Mouse (Mus musculus) cerebellum, adult 8-10 months (tissue): ENCODE measurements around the gene Ccr10.
A peak's percentile ranks its signal among the peaks of the same experiment; 100 is the strongest.
"Not testable (repeated sequence)": the region's sequence is repeated elsewhere in the genome, so short reads cannot be mapped to it uniquely, and the experiment has no call there.

Source experiments
- DNase-seq: peaks from one replicate; pipeline ENCODE4 v3.0.0; 2022

The Ccr10 gene

DNA sequence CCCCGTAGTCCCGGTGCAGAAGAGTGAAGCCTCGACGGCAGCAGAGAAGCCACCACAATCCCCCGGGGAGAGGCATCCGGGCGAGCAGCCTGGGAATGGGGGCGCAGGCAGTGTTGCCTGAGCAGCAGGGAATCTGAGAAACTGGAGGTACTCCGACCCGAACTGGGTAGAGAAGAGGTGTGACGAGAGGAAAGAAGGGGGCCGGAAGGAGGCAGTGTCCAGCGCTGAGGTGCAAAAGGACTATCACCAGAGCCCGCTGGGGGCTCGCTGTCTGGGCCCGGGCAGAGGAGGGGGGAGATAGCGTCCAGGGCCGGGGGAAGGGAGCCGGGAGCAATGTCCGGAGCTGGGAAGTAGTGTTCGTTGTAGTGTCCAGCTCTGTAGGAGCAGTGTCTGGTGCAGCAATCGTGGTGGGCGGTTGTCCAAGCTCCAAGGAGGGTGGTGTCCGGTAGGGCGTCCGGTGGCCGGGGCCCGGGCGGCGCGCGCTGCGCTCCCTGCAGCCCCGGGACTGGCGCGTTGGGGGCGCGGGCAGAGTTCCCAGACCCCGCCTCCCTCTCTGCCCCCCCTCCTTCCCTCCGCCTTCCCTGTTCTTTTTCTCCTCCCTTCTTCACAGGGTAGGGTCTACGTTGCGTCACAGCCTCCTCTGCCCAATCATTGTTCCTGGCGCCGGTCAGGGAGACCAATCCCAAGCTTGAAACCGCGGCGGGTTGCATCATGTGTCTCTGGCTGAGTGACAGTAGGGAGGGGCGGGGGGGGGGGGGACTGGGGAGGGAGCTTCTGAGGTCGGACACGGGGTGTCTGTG is 4.2 kb downstream of the Ccr10 start, which contains the start of gene Plekhh3:
TSS of gene Plekhh3 (minus strand) at position 541 of the 800 bp plus-strand sequence.
- DNase-seq = peak; percentile 92

DNA sequence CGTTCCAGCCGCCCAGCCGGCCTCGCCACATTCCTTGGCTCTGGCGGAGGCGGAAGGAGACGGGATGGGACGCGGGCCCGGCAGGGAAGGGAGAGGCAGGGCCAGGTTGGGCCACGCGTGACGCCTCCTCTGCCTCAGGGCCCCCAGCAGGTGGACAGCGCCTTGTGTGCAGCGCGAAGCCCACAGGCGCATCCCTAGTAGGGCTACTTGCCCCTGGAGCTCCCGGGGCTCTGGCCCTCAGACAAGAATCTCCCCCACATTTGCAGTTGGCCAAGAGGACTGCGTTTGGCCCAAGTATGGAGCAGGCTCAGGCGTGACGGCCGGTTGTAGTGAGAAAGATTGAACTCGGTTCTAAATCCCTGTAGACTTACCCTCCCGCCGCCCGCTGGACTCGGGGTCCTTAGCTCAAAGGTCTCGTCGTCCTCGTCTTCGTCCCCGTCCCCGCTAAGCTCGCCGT is 4.9 kb downstream of the Ccr10 start, which contains the start of gene Cntnap1:
TSS of gene Cntnap1 (plus strand) at position 170 of the 457 bp plus-strand sequence.
- DNase-seq = peak; percentile 69

DNA sequence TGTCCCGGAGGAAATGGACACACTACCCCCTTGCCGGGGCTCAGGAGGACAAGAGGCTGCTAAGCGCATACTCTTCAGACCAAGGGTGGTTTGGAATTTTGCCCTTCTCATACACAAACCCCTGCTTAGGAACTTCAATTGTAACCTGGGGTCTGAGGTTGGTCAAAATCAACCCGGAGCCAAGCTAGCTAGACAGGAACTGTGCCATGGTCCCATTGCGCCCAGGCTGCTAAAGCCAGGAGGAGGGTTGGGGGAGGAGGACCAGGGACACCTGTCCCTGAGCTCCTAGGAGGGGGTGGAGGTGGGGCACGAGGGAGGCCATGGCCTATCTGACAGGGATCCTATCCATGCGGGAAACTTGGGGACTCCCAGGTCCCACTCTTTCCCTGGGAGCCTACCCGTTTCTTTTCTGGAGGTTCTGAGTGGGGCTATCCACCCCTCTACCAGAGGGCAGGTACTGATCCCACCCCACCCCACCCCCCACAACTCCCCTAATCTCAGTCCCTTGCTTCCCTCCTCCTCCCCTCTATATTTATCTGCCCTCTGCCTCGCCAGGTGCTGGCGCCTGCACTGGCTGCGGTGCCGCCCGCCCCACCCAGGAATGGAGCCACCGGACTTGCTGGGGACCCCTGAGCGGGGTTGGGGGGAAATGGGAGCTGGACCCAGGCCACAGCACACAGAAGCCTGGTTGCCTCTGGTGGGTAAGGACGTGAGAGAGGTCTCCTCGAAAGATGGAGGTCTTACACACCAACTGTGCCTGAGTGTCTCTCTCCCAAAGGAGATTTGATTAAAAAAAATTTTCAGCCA is 5.7 kb downstream of the Ccr10 start:
- DNase-seq = peak; percentile 45

DNA sequence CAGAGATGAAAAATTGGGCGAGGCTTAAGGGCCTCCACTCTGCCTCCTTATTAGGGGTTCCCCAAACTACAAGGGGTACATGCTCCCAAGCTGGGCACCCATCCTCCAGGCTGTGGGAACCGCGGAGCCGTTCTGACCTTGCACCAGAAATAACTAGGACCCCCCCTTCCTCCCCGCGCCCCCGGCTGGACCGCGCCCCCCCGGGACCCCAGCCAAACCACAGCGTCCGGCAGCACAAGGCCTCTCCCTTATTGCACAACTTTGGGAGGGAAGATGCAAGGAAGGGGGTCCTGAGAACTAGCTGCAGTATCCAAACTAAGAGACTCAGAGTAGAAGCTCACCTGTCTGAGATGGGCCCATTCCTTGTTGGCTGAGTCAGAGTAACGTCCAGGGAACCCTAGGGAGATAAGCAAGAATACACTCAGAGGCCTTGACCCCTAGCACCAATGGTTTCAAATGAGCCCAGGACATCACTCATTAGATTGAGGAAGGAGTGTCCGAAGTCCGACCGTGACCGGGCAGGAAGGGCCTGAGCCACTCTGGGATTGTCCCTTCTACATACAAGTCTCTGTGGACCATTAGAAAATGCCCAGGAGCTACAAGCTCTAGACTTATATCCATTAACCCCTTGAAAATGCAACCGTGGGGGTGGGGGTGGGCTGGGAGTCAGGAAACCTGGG is 6.8 kb downstream of the Ccr10 start:
- DNase-seq = no peak

DNA sequence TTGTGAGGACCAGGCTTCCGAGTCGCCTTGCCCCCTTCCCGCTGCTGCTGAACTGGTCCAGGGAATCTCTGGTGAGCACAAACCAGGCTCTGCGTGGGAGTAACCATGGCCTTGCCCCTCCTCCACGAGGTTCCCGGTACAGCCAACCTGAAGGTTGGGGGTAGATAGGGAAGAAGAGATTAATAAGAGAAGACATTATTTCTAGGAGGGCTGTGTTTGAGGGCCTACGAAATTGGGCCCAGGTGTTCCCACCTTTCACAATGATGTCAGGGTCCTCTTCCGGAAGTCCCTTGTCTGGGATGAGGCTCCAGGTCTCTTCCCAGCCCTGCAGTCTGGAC is 7.3 kb downstream of the Ccr10 start:
- no peak for DNase-seq

DNA sequence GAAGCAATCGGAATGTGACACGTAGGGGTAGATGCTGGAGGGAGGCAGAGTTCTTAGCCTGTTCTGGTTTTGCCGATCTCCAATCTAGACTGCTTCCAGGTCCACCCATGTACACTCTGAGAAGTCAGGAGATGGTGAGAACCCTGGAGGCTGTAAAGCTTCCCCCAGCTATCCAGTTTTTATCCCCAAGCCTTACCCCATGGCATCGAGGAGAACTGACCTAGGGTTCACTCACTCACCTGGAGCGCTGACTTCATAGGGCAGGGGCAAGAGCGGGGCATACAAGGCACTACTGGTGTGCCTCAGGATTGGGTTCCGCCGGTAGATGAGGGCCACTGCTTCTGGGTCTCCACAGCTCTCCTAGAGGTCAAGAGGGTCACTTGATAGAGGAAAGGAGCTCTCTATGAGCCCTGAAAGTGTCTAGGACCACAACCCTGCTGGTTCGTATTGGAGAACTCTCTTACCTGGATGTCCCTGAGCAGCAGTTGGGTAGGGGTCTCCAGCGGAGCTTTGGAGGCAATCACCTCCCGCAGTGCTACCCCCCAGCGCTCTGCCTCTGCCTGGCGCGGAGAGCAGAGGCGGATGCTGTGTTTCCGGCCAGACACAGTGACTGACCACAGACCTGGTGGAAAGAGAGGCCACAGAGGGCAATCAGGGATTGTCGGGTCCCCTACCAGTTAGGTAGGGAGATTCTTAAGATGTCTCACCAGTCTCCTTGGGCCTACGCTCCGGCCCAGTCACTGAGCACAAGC is 7.9 kb downstream of the Ccr10 start:
- DNase-seq = no peak

DNA sequence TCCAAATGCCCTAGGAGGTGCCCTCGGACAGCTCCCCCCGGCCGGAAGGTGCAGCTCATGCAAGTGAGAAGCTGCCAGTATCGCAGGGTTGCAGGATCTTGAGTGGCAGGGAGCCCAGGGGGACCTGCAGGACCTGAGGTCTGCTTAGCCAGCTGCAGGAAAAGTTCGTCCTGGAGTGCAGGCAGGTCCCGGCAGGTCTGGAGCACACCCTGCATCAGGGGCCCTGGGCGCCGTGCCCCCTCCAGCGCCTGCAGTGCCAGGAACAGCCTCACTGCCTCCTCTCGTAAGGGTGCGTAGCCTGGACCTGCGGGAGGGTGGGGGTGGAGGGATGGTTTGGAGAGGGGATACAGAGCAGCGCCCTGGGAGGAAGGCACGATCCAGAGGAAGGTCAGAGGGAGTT is 8.9 kb downstream of the Ccr10 start:
- DNase-seq = no peak

DNA sequence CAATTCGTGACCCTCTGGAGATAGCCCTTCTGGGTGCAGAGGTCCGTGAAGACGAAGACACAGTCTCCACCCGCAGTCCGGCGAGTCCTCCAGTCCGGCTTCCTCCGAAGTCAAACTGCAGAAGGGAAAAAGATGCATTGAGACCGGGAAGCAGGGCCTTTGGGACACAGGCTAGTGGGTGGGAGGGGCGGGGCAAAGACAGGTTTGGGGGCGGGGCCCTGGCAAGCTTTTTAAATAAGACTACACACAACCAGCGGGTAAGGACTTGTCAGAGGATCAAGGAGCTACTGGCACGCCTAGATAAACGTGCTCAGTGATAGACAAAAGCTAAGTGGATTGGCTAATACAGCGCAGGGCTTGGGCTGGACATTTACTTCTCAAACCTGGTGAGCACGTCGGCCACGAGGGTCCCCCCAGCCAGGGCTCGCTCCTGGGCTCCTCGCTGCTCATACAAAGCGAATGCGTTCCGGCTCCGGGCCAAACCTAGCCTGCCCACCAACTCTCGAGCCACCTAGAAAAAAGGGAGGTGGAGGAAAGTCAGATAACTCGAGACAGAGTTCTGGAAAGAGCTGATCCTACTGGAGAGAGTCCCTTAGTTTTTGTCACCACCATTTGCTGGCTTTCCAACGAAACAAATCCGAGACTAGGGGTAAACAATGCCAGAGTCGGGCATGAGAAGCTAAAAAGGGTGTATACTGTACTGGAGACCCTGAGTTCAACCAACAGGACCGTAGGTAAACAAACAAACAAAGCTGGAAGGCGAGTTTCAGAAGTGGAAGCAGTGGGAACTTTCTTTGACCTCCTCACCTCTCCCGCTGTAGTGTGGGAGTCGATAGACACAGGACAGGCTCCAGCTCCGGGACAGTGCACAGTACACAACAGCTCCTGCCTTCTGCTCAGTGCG is 10.3 kb downstream of the Ccr10 start:
- no peak for DNase-seq

DNA sequence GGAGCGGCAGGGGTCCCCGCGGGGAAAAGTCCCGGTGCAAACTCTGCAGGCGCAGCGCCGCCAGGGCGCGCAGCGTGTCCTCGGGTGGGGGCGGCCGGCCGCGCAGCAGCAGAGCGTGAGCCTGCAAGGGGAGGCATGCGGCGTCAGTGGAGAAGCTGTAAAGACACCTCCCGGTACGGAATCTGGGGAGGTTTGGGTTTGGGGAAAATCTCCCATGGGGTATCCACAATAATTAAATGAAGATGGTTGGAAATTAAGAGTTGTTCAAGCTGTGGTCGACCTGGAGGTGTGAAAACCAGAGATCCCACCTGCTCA is 10.9 kb downstream of the Ccr10 start:
- DNase-seq = no peak

DNA sequence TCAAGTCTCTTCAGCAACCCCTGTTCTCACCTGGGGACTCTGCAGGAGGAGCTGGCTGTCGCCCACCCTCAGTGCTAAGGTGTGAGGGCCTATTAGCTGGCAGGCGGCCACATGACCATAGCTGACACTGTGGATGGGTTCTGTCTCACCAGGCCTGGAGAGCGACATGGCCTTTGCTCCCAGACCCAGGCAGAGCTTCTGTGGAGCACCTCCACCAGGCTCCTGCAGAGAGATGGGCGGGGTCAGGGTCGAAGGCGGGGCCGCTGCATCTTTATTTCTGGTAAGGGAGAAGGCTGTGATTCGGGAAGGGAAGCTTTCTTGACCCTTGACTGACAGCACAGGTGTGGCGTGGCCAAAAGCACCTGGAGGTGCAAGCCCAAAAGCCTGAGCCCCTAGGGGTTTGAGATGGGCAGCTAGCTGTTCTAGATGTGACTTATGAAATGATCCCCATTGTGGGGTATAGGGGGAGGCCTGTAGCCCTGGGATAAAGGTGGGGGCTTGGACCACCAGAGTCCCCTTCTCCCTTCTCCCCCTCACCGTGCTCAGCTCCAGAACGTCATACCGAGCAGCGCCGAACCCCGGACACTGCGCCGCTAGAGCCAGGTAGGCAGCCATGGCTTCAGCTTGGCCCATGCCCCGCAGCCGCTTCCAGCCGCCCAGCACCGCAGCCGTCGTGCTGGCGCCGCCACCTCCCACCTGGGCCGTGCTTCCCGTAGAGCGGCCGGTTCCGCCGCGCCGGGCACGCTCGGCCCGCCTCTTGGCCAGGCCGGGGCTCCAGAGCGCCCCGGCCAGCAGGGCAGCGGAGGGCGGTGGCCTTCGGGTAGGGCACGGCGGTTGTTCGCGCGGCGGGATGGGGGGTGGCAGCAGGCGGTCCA is 11.5 kb downstream of the Ccr10 start:
- no peak for DNase-seq

DNA sequence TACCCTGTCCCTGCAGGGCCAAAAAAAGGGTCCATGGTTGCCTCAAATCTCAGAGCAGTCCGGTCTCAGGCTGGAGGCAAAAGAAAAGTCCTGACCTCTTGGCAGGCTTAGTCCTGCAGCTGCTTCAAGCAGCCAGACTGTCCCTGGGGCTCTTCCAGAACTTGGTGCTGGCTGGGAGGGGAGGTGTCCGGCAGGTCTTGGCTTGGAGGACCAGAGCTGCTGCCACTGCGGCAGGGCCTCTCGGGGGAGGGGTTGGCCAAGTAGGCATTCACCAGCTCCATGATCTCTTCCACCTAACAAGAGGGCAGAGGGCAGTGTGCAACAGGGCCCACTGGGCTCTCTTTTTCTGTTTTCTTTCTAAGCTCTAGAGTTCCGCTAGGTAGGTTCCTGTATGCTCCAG is 12.5 kb downstream of the Ccr10 start:
- no peak for DNase-seq

DNA sequence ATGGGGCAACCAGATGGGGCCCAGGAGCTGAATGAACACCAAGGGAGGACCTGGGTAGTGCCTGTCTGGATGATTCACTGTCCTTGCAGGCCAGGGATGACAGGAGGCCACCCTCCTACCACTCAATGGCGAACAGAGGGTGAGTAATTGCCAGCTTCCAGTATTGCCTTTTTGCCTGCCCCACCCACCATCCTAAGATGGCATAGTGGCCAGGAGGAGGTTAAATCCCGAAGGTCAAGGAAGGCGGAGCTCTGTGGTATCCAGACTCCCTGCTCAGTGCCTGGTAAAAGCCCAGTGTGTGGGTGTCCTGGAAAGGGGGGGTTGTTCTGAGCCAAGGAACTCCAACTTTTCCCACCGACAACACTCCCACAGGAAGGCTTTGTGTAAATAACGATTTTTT is 12.9 kb downstream of the Ccr10 start:
- no peak for DNase-seq

DNA sequence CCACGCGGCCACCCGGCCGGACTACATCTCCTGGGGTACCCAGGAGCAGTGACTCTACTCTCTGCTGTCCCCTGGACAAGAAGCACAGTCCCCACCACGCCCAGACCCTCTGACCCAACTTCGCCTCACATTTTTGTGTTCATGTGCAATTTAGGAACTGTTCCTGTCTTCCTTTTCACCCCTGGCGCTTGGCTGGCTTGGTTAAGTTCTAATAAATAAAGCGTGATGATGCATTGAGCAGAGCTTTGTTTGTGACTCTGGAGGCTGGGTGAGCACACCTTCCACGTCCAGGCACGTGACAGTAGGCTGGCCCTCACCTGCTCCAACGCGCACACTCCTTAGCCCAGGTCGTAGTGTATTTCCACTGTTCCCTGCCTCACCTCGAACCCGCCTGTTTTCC is 13.7 kb downstream of the Ccr10 start:
- no peak for DNase-seq

DNA sequence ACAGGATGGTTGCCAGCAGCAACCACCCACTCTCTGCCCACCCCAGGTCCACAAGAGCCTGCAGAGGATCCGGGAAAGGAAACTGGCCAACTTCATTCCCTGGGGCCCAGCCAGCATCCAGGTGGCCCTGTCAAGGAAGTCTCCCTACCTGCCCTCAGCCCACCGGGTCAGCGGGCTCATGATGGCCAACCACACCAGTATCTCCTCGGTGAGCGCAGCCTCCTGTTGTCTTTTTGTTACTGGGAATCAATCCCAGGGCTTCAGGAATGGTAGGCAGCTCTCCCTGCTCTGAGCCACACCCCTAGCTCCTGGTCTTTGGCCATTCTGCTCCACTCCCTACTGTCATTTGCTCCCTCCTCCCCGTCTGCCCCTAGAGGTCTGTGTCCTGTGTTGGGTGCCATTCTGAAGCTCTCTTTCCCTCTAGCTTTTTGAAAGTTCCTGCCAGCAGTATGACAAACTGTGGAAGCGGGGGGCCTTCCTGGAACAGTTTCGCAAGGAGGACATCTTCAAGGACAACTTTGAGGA is 14.2 kb downstream of the Ccr10 start:
- not testable (repeated sequence) for DNase-seq

DNA sequence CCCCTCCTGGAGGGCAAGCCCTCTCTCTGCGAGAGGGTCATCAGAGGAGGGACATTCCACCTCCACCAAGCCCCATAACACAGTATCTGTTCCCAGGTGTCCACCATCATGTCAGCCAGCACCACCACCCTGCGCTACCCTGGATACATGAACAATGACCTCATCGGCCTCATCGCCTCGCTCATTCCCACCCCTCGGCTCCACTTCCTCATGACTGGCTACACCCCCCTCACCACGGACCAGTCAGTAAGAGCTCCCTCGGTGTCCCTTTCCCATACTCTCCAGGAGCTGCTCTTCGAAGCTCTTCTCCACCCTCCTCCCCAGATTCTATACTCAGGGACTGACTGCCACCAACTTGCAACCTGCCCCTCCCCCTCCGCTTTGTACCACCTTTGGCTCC is 15.1 kb downstream of the Ccr10 start:
- not testable (repeated sequence) for DNase-seq

DNA sequence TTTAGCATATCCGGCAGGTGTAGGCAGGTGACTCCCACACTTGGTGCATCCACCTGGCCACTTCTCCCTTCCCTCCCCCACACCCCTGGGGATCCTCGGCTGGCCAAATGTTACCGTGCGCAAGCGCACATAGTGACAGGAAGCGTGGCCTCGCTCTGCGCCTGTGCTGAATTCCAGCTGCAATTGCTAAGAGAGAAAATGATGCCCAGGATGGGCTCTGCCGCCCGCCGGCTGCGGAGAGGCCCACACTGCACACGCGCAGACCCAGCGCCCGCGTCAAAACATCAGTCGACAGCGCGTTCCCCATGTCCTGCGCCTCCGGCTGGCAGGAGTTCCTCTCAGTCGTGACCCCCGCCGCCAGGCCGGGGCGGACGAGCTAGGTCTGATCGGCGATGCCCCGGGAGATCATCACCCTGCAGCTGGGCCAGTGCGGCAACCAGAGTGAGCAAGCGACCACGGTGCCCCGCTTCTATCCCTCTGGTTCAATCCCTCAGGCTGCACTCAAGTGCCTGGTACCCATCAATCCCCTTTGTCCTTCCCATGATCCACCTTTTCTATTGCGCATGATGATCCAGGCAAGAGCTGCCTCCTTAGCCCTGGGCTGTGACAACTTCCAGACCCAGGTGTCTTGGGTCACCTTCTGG is 19.4 kb downstream of the Ccr10 start, which contains the start of gene Tubg2:
TSS of gene Tubg2 (plus strand) at position 180 of the 644 bp plus-strand sequence.
- peak; percentile 78 for DNase-seq

DNA sequence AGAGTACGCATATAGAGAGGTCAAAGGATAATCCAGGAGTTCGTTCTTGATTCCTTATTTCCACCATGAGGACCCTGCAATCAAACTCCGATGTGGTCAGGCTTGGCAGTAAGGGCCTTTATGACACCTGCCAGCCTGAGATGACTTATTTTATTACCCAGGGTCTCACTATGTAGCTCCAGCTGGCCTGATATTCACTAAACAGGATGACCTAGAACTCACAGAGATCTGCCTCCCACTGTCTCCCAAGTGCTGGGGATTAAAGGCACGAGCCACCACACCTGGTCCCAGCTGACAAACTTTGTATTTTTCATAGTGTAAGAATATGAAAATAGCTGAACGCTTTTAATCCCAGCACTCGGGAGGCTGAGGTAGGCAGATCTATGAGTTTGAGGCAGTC is 20.1 kb downstream of the Ccr10 start:
- DNase-seq = no peak

DNA sequence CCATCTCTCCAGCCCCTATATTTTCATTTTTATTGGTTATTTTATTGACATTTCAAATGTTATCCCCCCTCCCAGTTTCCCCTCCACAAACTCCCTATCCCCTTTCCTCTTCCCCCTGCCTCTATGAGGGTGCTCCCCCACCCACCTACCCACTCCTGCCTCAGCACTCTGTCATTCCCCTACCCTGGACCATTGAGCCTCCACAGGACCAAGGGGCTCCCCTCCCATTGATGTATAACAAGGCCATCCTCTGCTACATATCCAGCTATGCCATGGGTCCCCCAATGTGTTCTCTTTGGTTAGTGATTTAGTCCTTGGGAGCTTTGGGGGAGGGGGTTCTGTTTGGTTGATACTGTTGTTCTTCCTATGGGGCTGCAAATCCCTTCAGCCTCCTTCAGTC is 20.6 kb downstream of the Ccr10 start:
- DNase-seq = no peak

DNA sequence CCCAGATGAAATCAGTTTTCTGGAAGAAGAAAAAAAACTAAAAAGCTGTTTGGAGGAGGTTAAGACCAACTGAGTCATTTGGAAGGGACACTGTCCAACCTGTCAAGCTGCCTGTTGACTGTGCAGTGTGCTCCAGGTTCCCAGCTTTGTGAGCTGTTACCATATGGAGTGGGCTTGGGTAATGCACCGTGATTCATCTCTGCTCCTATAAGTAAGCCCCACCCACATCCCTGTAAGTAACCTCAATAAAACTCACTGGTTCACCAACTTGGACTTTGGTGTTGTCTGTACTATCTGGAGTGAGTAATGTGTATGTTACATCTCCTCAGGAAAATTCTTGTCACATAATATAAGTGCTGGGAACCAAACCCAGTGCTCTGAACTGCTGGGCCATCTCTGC is 22.4 kb downstream of the Ccr10 start:
- DNase-seq = no peak

DNA sequence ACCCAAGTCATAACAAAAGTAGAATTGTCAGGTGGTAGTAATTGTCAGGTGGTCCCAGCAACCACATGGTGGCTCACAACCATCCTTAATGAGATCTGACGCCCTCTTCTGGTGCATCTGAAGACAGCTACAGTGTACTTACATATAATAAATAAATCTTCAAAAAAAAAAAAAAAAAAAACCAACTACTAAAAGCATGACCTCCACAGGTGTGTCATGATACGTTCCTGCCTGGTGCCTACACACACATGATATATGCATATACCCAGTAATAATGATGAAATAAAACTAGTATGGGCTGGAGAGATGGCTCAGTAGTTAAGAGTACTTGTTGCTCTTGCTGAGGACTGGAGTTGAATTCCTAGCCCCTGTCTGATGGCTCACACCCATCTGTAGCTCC is 24.2 kb downstream of the Ccr10 start:
- no peak for DNase-seq
